Mouse (Mus musculus) ES-E14 (cell line): ENCODE data around the gene Nrcam. TPM values are rescaled to one million over a fixed set of nuclear protein-coding genes. Genes with fewer than 3 reads are reported as not detected.

Source experiments
- DNase-seq: peaks from one replicate; pipeline ENCODE4 v3.0.0-alpha.2; 2013; ENCODE audit warnings: low read depth, low spot score
- H3K27ac ChIP-seq: 2 replicates; pipeline ENCODE4 v1.5.1; 2012; ENCODE audit warnings: low read depth, mild to moderate bottlenecking, low read length, moderate library complexity, mixed read lengths; ENCODE audit not compliant: poor library complexity, insufficient read depth, severe bottlenecking
- H3K36me3 ChIP-seq: 2 replicates; pipeline ENCODE4 v1.6.1; 2012; ENCODE audit warnings: mild to moderate bottlenecking, low read length, moderate library complexity, mixed read lengths; ENCODE audit not compliant: control insufficient read depth, poor library complexity, insufficient read depth, severe bottlenecking
- H3K4me1 ChIP-seq, 2 experiments: fragments of 150-350 bp in 1 of 2; sonication (generic) in 1 of 2; 2 replicates each; pipeline ENCODE4 v1.6.1; 2012; ENCODE audit warnings: low read length in 2 of 2, mild to moderate bottlenecking in 1 of 2, mixed read lengths in 1 of 2; ENCODE audit not compliant: control insufficient read depth in 2 of 2, insufficient read depth in 2 of 2, poor library complexity in 1 of 2
- H3K4me3 ChIP-seq, 2 experiments: fragments of 150-350 bp in 1 of 2; sonication (generic) in 1 of 2; 2 replicates each; pipeline ENCODE4 v1.5.1; 2012; ENCODE audit warnings: low read length in 2 of 2, low read depth in 1 of 2, mild to moderate bottlenecking in 1 of 2, mixed read lengths in 1 of 2; ENCODE audit not compliant: insufficient read depth in 1 of 2, poor library complexity in 1 of 2, severe bottlenecking in 1 of 2
- H3K9ac ChIP-seq: 2 replicates; pipeline ENCODE4 v1.6.1; 2012; ENCODE audit warnings: low read depth, mild to moderate bottlenecking, low read length, mixed read lengths; ENCODE audit not compliant: poor library complexity, insufficient read depth, severe bottlenecking
- H3K9me3 ChIP-seq: fragments of 150-350 bp; sonication (generic); 2 replicates; pipeline ENCODE4 v1.6.1; 2012; ENCODE audit warnings: low read depth, mild to moderate bottlenecking, low read length; ENCODE audit not compliant: control insufficient read depth, insufficient read depth
- CHD2 ChIP-seq: IDR thresholded peaks from 2 replicates; pipeline ENCODE4 v1.6.1; 2014; ENCODE audit warnings: mild to moderate bottlenecking, low read depth, low read length, inconsistent platforms
- HCFC1 ChIP-seq: IDR thresholded peaks from 2 replicates; pipeline ENCODE4 v1.6.1; 2012; ENCODE audit warnings: low read length, inconsistent platforms, borderline replicate concordance; ENCODE audit not compliant: insufficient read depth
- MAFK ChIP-seq: IDR thresholded peaks from 2 replicates; pipeline ENCODE4 v1.6.1; 2014; ENCODE audit warnings: mild to moderate bottlenecking, low read depth, low read length, inconsistent platforms; ENCODE audit not compliant: insufficient read depth
- ZC3H11A ChIP-seq: IDR thresholded peaks from 2 replicates; pipeline ENCODE4 v1.6.1; 2012; ENCODE audit warnings: low read depth, mild to moderate bottlenecking, inconsistent platforms, low read length, borderline replicate concordance
- ZNF384 ChIP-seq: IDR thresholded peaks from 2 replicates; pipeline ENCODE4 v1.6.1; 2012; ENCODE audit warnings: low read depth, low read length, inconsistent platforms
- in situ Hi-C, 2 experiments: fragments of 600-800 bp; cut with MboI; formaldehyde crosslinking; loops; one replicate each; pipeline ENCODE4 v1.15.1; 2025; ENCODE audit warnings: low sequenced_read_pairs in 2 of 2, inconsistent platforms in 1 of 2; ENCODE audit not compliant: unreplicated experiment in 2 of 2
- total RNA-seq: library from RNA; depleted of rRNA; stranded (reverse); fragments of 300-350 nt; gene quantifications from 2 replicates; pipeline ENCODE4 v1.2.3, GENCODE M21; 2012

Gene Nrcam
- total RNA-seq, 1 experiment = 2.9 TPM

DNA sequence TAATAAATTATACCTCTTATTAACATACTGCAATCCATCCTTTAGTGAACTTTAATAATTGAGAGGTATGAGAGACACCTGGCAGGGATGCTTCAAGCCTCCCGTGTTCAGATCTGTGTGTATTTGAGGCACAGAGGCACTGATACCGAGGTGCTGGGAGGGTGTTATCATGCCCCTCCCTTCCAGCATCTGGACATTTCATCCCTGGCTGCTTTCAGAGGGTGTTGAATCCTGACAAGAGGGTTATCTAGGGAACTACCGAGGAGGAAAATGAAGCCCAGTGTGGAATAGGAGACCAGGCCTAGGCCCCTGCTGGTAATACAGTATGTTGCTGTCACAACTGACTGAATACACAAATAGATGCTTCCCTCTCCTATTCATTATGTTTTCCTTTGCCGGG, 133.8 kb downstream of the Nrcam start:
- H3K9ac ChIP-seq = no peak overlapping the region
- no peaks in the 10 kb centered on the region for H3K9me3 ChIP-seq
- no peaks in the 10 kb centered on the region for H3K36me3 ChIP-seq
- DNase-seq = no peak
- H3K4me1 ChIP-seq = no peaks in the 10 kb centered on the region
- H3K27ac ChIP-seq = no peak overlapping the region
- no peak overlapping the region for H3K4me3 ChIP-seq
- in situ Hi-C loops = no loop called here
- TF ChIP-seq HCFC1 (no peak), MAFK (no peak), CHD2 (no peak), ZNF384 (no peak), ZC3H11A (no peak)

DNA sequence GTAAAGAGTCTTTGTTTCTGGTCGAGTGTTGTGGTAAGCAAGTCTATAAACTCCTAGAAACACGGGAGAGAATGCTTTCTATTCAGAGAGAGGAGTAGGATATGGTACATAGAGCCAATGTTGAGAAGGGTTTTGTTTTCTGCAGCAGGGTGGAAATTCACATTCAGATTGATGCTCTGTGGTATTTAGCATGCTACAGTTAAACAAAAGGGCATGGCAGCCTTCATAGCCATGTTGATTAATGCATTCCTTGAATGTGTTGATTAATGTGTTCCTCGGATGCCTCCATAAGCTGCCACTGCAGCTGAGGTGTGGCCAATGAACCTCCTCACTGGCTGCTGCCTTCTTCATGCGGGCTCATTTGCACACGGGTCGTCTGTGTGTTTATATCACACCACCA, 134.3 kb downstream of the Nrcam start:
- H3K36me3 ChIP-seq = no peaks in the 10 kb centered on the region
- no peak overlapping the region for H3K4me3 ChIP-seq
- no peak for TF ChIP-seq MAFK
- no peak for TF ChIP-seq ZC3H11A
- TF ChIP-seq HCFC1 = no peak
- no peak for TF ChIP-seq CHD2
- TF ChIP-seq ZNF384 = no peak
- H3K27ac ChIP-seq = no peak overlapping the region
- no peaks in the 10 kb centered on the region for H3K4me1 ChIP-seq
- H3K9ac ChIP-seq = no peak overlapping the region
- DNase-seq = no peak
- H3K9me3 ChIP-seq = no peaks in the 10 kb centered on the region
- in situ Hi-C loops = no loop called here

DNA sequence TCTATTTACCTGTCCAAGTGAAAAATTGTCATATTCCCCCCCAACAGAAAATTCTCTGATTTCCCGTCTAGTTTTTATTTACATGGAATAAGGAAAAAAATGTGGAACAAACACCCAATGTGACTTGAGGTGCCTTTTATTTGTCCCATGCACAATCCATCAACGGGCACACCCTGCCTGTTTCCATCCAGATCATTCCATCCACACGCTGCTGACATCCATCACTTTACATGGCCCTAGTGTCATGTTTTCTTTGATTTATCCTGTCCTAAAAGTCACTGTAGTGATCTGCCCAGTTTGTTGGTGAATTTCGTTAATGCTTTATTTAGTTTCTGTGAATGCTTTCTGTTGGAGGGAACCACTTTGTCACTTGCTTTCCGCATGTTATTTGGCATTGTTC, 142.4 kb downstream of the Nrcam start:
- Histone ChIP-seq H3K36me3 (no peaks in the 10 kb centered on the region), H3K27ac (no peak overlapping the region), H3K9ac (no peak overlapping the region), H3K4me1 (no peaks in the 10 kb centered on the region), H3K9me3 (no peaks in the 10 kb centered on the region), H3K4me3 (no peak overlapping the region)
- no peak for DNase-seq
- in situ Hi-C loops = no loop called here
- TF ChIP-seq ZNF384 (no peak), HCFC1 (no peak), CHD2 (no peak), ZC3H11A (no peak), MAFK (no peak)

DNA sequence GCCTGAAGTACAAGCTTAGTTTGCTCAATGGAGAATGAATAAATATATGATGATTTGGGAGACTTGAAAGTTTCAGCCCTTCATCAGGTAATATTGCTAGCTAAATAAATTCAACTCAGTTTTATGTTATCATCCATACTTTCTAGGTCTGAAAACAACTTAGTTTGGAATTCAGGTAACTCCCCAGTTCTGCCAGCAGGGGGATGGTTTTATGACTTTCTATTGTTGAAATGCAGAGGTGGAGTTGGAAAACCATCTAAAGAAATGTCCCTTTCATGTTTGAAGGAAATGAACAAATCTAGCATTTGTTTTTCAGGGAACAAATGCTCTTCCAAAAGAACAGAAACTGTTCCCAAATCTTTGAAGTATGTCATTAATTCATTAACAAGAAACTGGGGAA, 146.7 kb downstream of the Nrcam start:
- TF ChIP-seq ZNF384 (no peak), ZC3H11A (no peak), MAFK (no peak), CHD2 (no peak), HCFC1 (no peak)
- no peak overlapping the region for H3K4me3 ChIP-seq
- in situ Hi-C loops = no loop called here
- H3K4me1 ChIP-seq = no peaks in the 10 kb centered on the region
- no peak overlapping the region for H3K27ac ChIP-seq
- H3K9ac ChIP-seq = no peak overlapping the region
- no peaks in the 10 kb centered on the region for H3K9me3 ChIP-seq
- no peak for DNase-seq
- H3K36me3 ChIP-seq = no peaks in the 10 kb centered on the region

DNA sequence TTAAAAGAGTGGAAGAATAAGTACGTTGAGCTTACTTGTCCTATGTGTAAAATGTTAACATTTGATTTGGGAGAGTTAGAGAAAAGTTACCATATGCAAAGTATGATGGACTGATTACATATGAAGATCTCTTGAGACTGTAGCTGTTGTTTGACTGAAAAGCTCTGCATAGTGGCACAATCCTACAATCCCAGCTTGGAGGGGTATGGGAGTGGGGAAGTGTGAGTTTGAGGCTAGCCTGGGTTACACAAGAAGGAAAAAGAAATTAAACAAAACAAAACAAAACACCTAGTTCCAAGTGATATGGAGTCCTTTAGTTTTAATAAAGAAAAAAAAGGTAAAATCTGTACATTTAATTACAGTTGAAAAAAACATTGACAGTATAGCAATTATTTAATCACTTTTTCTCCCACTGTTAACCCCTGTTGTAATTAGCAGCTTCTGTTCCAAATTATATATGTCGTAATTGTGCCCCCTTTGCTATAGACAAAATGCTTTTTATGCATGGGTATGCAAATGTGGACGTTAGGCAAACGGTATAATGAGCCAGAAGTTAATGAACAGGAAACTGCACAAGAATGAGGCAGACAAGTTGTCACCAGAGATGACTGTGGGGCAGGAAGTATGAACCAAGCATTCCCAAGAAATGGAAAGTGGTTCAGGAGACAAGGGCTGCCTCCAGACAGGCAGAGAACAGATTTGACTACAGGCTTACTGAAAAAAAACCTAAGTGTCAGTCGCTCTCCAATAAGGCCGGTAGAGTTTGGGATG, 150.8 kb downstream of the Nrcam start:
- no peak overlapping the region for H3K9ac ChIP-seq
- H3K4me1 ChIP-seq = no peaks in the 10 kb centered on the region
- TF ChIP-seq HCFC1 (no peak), ZC3H11A (no peak), MAFK (no peak), ZNF384 (no peak), CHD2 (no peak)
- DNase-seq = no peak
- no peaks in the 10 kb centered on the region for H3K36me3 ChIP-seq
- no peak overlapping the region for H3K27ac ChIP-seq
- in situ Hi-C loops = no loop called here
- no peaks in the 10 kb centered on the region for H3K9me3 ChIP-seq
- H3K4me3 ChIP-seq = no peak overlapping the region
